ENCODE assay signal across 8 mouse cellular contexts in the genomic region with DNA sequence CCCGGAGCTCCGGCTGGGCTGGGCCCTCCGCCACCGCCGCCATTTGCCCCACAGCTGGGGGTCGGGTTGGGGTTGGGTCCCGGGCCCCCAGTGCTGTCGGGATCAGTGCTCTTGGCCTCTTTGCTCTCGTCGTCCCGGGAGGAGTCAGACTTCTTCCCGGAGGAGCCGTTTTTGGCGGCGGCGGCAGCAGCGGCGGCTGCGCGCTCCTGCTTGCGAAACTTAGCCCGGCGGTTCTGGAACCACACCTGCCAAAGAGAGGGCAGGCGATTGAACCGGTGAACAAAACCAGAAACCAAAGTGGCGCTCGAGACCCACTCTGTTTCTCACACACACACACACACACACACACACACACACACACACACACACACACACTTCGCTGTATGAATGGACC. TPM values are rescaled to one million over a fixed set of nuclear protein-coding genes. Genes with fewer than 3 reads are reported as not detected.
DNase-seq lines count a peak whose midpoint lies in the region; ATAC-seq and TF ChIP-seq lines count a peak whose summit lies in the region.

No protein-coding gene starts in this region.

- H3K27me3 ChIP-seq in forebrain, embryonic 14.5 days (replicated peaks; ENCODE audit: control insufficient read depth, insufficient read depth, low read length) = peaks cover 88% of the 10 kb centered on the region
- H3K27me3 ChIP-seq in kidney, postnatal 0 days (ENCODE audit: insufficient read depth, low read length) = peaks cover 91% of the 10 kb centered on the region
- peaks cover 57% of the 10 kb centered on the region for H3K27me3 ChIP-seq in midbrain, embryonic 16.5 days (ENCODE audit: control insufficient read depth, insufficient read depth, low read depth, low read length)

- no peak for TF ChIP-seq CTCF in kidney, postnatal 0 days (IDR thresholded peaks at IDR 0.05; ENCODE audit: low read depth)

- peak overlapping the region; percentile 40 for H3K4me2 ChIP-seq in forebrain, embryonic 14.5 days (ENCODE audit: low read length)
- peak overlapping the region; percentile 49 for H3K4me2 ChIP-seq in kidney, postnatal 0 days (ENCODE audit: low read length)
- H3K4me2 ChIP-seq in midbrain, embryonic 16.5 days (ENCODE audit: low read length) = peak overlapping the region; percentile 10; the same call in 1 of the 2 replicates

- WGBS in forebrain, embryonic 14.5 days = under 1% methylated on average over 28 of the region's 28 CpGs
- 0% methylated on average over 26 of the region's 28 CpGs for WGBS in kidney, postnatal 0 days
- under 1% methylated on average over 24 of the region's 28 CpGs for WGBS in midbrain, embryonic 16.5 days

- H3K27ac ChIP-seq in forebrain, embryonic 14.5 days (ENCODE audit: low read depth, low read length) = no peak overlapping the region
- no peak overlapping the region for H3K27ac ChIP-seq in kidney, postnatal 0 days
- H3K27ac ChIP-seq in midbrain, embryonic 16.5 days (ENCODE audit: low read length) = no peak overlapping the region

- ATAC-seq in forebrain, embryonic 14.5 days = no peak
- ATAC-seq in kidney, postnatal 0 days (replicated peaks; ENCODE audit: low FRiP score, low read depth) = no peak
- no peak for ATAC-seq in midbrain, embryonic 16.5 days

- no peaks in the 10 kb centered on the region for H3K9me3 ChIP-seq in forebrain, embryonic 14.5 days (replicated peaks; ENCODE audit: control insufficient read depth, low read length)
- no peaks in the 10 kb centered on the region for H3K9me3 ChIP-seq in kidney, postnatal 0 days (replicated peaks; ENCODE audit: low read length)
- no peaks in the 10 kb centered on the region for H3K9me3 ChIP-seq in midbrain, embryonic 16.5 days (replicated peaks; ENCODE audit: control insufficient read depth, low read length, poor library complexity, severe bottlenecking)

- peak; percentile 19 for DNase-seq in right cerebral cortex, postnatal 4 days
- DNase-seq in right cerebral cortex, postnatal 14 days = no peak
- no peak for DNase-seq in forebrain, embryonic 14.5 days (ENCODE audit: low spot score)
- DNase-seq in kidney, postnatal 0 days (ENCODE audit: low spot score) = no peak
- no peak for DNase-seq in spleen, postnatal 14 days (ENCODE audit: low spot score in 2 of 2)
- DNase-seq in left cerebral cortex, postnatal 14 days (ENCODE audit: low spot score in 2 of 2) = no peak
- no peak for DNase-seq in ovary, postnatal 14 days (ENCODE audit: low spot score)

- peak overlapping the region; percentile 18 for H3K4me3 ChIP-seq in forebrain, embryonic 14.5 days (ENCODE audit: low read depth, low read length)
- peak overlapping the region; percentile 19 for H3K4me3 ChIP-seq in kidney, postnatal 0 days (replicated peaks; ENCODE audit: low read depth, low read length)
- peak overlapping the region; percentile 10; the same call in 1 of the 2 replicates for H3K4me3 ChIP-seq in midbrain, embryonic 16.5 days (ENCODE audit: low read depth, low read length)

- H3K4me1 ChIP-seq in forebrain, embryonic 14.5 days (ENCODE audit: control insufficient read depth, insufficient read depth, low read length) = peaks cover 3% of the 10 kb centered on the region
- no peaks in the 10 kb centered on the region for H3K4me1 ChIP-seq in kidney, postnatal 0 days (replicated peaks; ENCODE audit: insufficient read depth, low read length)
- no peaks in the 10 kb centered on the region for H3K4me1 ChIP-seq in midbrain, embryonic 16.5 days (ENCODE audit: control insufficient read depth, insufficient read depth, low read length)

- H3K36me3 ChIP-seq in forebrain, embryonic 14.5 days (ENCODE audit: control insufficient read depth, insufficient read depth, low read length) = no peaks in the 10 kb centered on the region
- no peaks in the 10 kb centered on the region for H3K36me3 ChIP-seq in kidney, postnatal 0 days (ENCODE audit: insufficient read depth, low read length)
- H3K36me3 ChIP-seq in midbrain, embryonic 16.5 days (ENCODE audit: control insufficient read depth, insufficient read depth, low read length) = no peaks in the 10 kb centered on the region

- intact Hi-C loops in left cerebral cortex, postnatal 14 days (cut with DNase I) = loop anchor here (10.0 kb wide), 1 partner anchor 508 kb away; a partner anchor contains a TSS

- no peak overlapping the region for H3K9ac ChIP-seq in forebrain, embryonic 14.5 days (ENCODE audit: low read length)
- no peak overlapping the region for H3K9ac ChIP-seq in kidney, postnatal 0 days (ENCODE audit: low read depth, low read length)
- no peak overlapping the region for H3K9ac ChIP-seq in midbrain, embryonic 16.5 days (ENCODE audit: low read depth, low read length)

RNA-seq across cellular contexts. Expression of a gene that starts 2.7 kb away (rescaled TPM):
- not detected in 2 replicates for polyA plus RNA-seq in forebrain, embryonic 14.5 days (2014; fragmentation: Nextera tagmentation; extraction: Ambion mirVana)
- polyA plus RNA-seq in kidney, postnatal 0 days (2015; fragmentation: Nextera tagmentation; extraction: Ambion mirVana) = 0.21 TPM in 1 of 2 replicates, not detected in the other
- polyA plus RNA-seq in midbrain, embryonic 16.5 days (2015; fragmentation: Nextera tagmentation; extraction: Ambion mirVana) = 0.37 and 1.5 TPM in 2 replicates
- total RNA-seq in left cerebral cortex, postnatal 14 days (2021) = not detected
